Mouse (Mus musculus) E14TG2a.4 (cell line): ENCODE measurements around the gene Pdpn.

Source experiments
- CTCF ChIP-seq: conservative IDR thresholded peaks from 2 replicates; pipeline ENCODE4 v1.5.1; 2014; ENCODE audit warnings: low read length
- POU5F1 ChIP-seq: IDR thresholded peaks from 2 replicates; pipeline ENCODE4 v1.6.1; 2014; ENCODE audit warnings: low read length, borderline replicate concordance

DNA sequence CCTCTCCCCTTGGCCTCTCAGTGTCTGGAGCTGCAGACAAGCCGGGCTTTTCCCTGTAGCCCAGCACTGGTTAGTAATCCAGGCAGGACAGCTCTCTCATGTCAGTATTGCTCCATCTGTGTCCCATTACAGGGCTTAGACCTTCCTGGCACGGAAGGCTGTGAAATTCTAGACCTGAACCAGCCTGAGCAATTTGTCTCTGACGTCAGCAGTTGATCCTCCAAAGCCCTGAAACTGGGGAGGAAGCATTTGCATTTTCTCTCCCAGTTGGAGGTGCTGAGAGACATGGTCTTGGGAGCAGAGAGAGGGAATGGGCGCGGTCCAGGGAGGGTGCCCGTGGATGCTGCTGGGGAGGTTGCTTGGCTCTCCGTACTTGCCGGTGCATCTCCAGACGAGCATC lies 31.2 kb upstream of the Pdpn start:
- no peak for TF ChIP-seq POU5F1
- no peak for TF ChIP-seq CTCF
